Mouse (Mus musculus) CH12.LX (cell line): ENCODE measurements around the gene Dgkz. TPM values are rescaled to one million over a fixed set of nuclear protein-coding genes. Genes with fewer than 3 reads are reported as not detected.

Source experiments
- DNase-seq: peaks from one replicate; pipeline ENCODE4 v3.0.0-alpha.2; 2013; ENCODE audit errors: extremely low read depth
- H3K27ac ChIP-seq: 2 replicates; pipeline ENCODE4 v1.5.1; 2012; ENCODE audit warnings: low read depth, mild to moderate bottlenecking, control low read depth, moderate library complexity; ENCODE audit not compliant: insufficient read depth
- H3K27me3 ChIP-seq: replicated peaks from 2 replicates; pipeline ENCODE3; 2012; ENCODE audit warnings: inconsistent platforms
- H3K36me3 ChIP-seq, 2 experiments: replicated peaks in 1 of 2; 2 replicates each; pipeline versions ENCODE3 to v1.6.1; 2012; ENCODE audit warnings: inconsistent platforms in 1 of 2, low read length in 1 of 2, mild to moderate bottlenecking in 1 of 2, mixed read lengths in 1 of 2, moderate library complexity in 1 of 2; ENCODE audit not compliant: control insufficient read depth in 1 of 2, insufficient read depth in 1 of 2
- H3K4me1 ChIP-seq, 2 experiments: 2 replicates each; pipeline ENCODE4 v1.6.1; 2012; ENCODE audit warnings: inconsistent platforms in 1 of 2, moderate library complexity in 1 of 2; ENCODE audit not compliant: insufficient read depth in 2 of 2, control insufficient read depth in 1 of 2
- H3K4me2 ChIP-seq: 2 replicates; pipeline ENCODE4 v1.6.1; 2012; ENCODE audit warnings: low read depth, mild to moderate bottlenecking, control low read depth; ENCODE audit not compliant: poor library complexity, insufficient read depth, severe bottlenecking
- H3K4me3 ChIP-seq, 3 experiments: fragments of 150-350 bp in 1 of 3; sonication (generic) in 1 of 3; replicated peaks in 1 of 3; 2 replicates each; pipeline versions ENCODE3 to v1.5.1; 2011 to 2012; ENCODE audit warnings: low read depth in 2 of 3, low read length in 2 of 3, mild to moderate bottlenecking in 2 of 3, moderate library complexity in 2 of 3, control low read depth in 1 of 3, improper control_type of control experiment in 1 of 3, inconsistent platforms in 1 of 3, mixed read lengths in 1 of 3; ENCODE audit not compliant: poor library complexity in 1 of 3
- H3K79me2 ChIP-seq: replicated peaks from 2 replicates; pipeline ENCODE4 v1.6.1; 2012; ENCODE audit warnings: mild to moderate bottlenecking, moderate library complexity; ENCODE audit not compliant: control insufficient read depth, poor library complexity, insufficient read depth, severe bottlenecking; ENCODE audit errors: extremely low read depth
- H3K9ac ChIP-seq: 2 replicates; pipeline ENCODE4 v1.6.1; 2012; ENCODE audit warnings: low read depth, mild to moderate bottlenecking, control low read depth, moderate library complexity; ENCODE audit not compliant: insufficient read depth
- H3K9me3 ChIP-seq: replicated peaks from 2 replicates; pipeline ENCODE3; 2012; ENCODE audit warnings: low read length, inconsistent platforms, mixed read lengths
- CHD1 ChIP-seq: IDR thresholded peaks from 2 replicates; pipeline ENCODE4 v1.6.1; 2012; ENCODE audit warnings: low read depth, low read length, improper control_type of control experiment, inconsistent platforms
- CTCF ChIP-seq, 2 experiments: IDR thresholded peaks in 1 of 2; conservative IDR thresholded peaks in 1 of 2; 2 replicates each; pipeline ENCODE4 v1.5.1; 2011 to 2012; ENCODE audit warnings: low read depth in 2 of 2, low read length in 2 of 2, improper control_type of control experiment in 1 of 2, inconsistent platforms in 1 of 2, mild to moderate bottlenecking in 1 of 2, moderate library complexity in 1 of 2
- E2F4 ChIP-seq: IDR thresholded peaks from 2 replicates; pipeline ENCODE4 v1.6.1; 2011; ENCODE audit warnings: low read depth, low read length, improper control_type of control experiment; ENCODE audit not compliant: insufficient replicate concordance
- EP300 ChIP-seq: IDR thresholded peaks from 2 replicates; pipeline ENCODE4 v1.6.1; 2011; ENCODE audit warnings: low read length, improper control_type of control experiment
- ETS1 ChIP-seq: conservative IDR thresholded peaks from 2 replicates; pipeline ENCODE4 v1.6.1; 2012; ENCODE audit warnings: low read depth, mild to moderate bottlenecking, inconsistent platforms, low read length, improper control_type of control experiment, moderate library complexity
- GABPA ChIP-seq: IDR thresholded peaks from 2 replicates; pipeline ENCODE4 v1.6.1; 2012; ENCODE audit warnings: low read depth, low read length, improper control_type of control experiment, inconsistent platforms; ENCODE audit not compliant: insufficient replicate concordance
- IRF4 ChIP-seq: IDR thresholded peaks from 2 replicates; pipeline ENCODE4 v1.6.1; 2014; ENCODE audit warnings: low read depth, mild to moderate bottlenecking, inconsistent platforms, low read length, improper control_type of control experiment
- JUND ChIP-seq: conservative IDR thresholded peaks from 2 replicates; pipeline ENCODE4 v1.6.1; 2011; ENCODE audit warnings: low read depth, low read length, improper control_type of control experiment
- KAT2A ChIP-seq: IDR thresholded peaks from 2 replicates; pipeline ENCODE4 v1.6.1; 2012; ENCODE audit warnings: low read length, improper control_type of control experiment, inconsistent platforms; ENCODE audit not compliant: insufficient replicate concordance
- MAFK ChIP-seq: IDR thresholded peaks from 2 replicates; pipeline ENCODE4 v1.6.1; 2011; ENCODE audit warnings: low read length, improper control_type of control experiment; ENCODE audit not compliant: insufficient replicate concordance
- MAZ ChIP-seq: IDR thresholded peaks from 2 replicates; pipeline ENCODE4 v1.6.1; 2012; ENCODE audit warnings: low read depth, mild to moderate bottlenecking, inconsistent platforms, low read length, improper control_type of control experiment, moderate library complexity
- MEF2A ChIP-seq: IDR thresholded peaks from 2 replicates; pipeline ENCODE4 v1.6.1; 2014; ENCODE audit warnings: low read depth, mild to moderate bottlenecking, inconsistent platforms, low read length, improper control_type of control experiment, borderline replicate concordance
- MYC ChIP-seq: IDR thresholded peaks from 2 replicates; pipeline ENCODE4 v1.6.1; 2011; ENCODE audit warnings: low read depth, mild to moderate bottlenecking, improper control_type of control experiment, low read length
- NELFE ChIP-seq: IDR thresholded peaks from 2 replicates; pipeline ENCODE4 v1.6.1; 2011; ENCODE audit warnings: low read depth, low read length, improper control_type of control experiment
- NRF1 ChIP-seq: IDR thresholded peaks from 2 replicates; pipeline ENCODE4 v1.6.1; 2014; ENCODE audit warnings: low read depth, mild to moderate bottlenecking, inconsistent platforms, low read length, improper control_type of control experiment, moderate library complexity
- PAX5 ChIP-seq: IDR thresholded peaks from 2 replicates; pipeline ENCODE4 v1.6.1; 2012; ENCODE audit warnings: low read length, inconsistent platforms, mixed read lengths
- POLR2A ChIP-seq: IDR thresholded peaks from 2 replicates; pipeline ENCODE4 v1.6.1; 2011; ENCODE audit warnings: low read depth, mild to moderate bottlenecking, improper control_type of control experiment, low read length
- POLR2AphosphoS2 ChIP-seq: IDR thresholded peaks from 2 replicates; pipeline ENCODE4 v1.6.1; 2011; ENCODE audit warnings: low read depth, low read length, improper control_type of control experiment
- SIN3A ChIP-seq: IDR thresholded peaks from 2 replicates; pipeline ENCODE4 v1.6.1; 2012; ENCODE audit warnings: low read length, improper control_type of control experiment, inconsistent platforms
- SMC3 ChIP-seq: IDR thresholded peaks from 2 replicates; pipeline ENCODE4 v1.6.1; 2011; ENCODE audit warnings: low read depth, low read length, improper control_type of control experiment
- TBP ChIP-seq: conservative IDR thresholded peaks from 2 replicates; pipeline ENCODE4 v1.6.1; 2011; ENCODE audit warnings: low read depth, low read length, improper control_type of control experiment
- TCF12 ChIP-seq: IDR thresholded peaks from 2 replicates; pipeline ENCODE4 v1.6.1; 2014; ENCODE audit warnings: low read depth, mild to moderate bottlenecking, inconsistent platforms, low read length, improper control_type of control experiment
- USF2 ChIP-seq: conservative IDR thresholded peaks from 2 replicates; pipeline ENCODE4 v1.6.1; 2011; ENCODE audit warnings: low read depth, low read length, improper control_type of control experiment
- ZKSCAN1 ChIP-seq: IDR thresholded peaks from 2 replicates; pipeline ENCODE4 v1.6.1; 2012; ENCODE audit warnings: low read depth, inconsistent platforms, low read length, improper control_type of control experiment, borderline replicate concordance
- ZNF384 ChIP-seq: IDR thresholded peaks from 2 replicates; pipeline ENCODE4 v1.6.1; 2012; ENCODE audit warnings: low read depth, low read length, improper control_type of control experiment, inconsistent platforms
- dilution Hi-C: fragments of 300-500 bp; cut with MboI; formaldehyde crosslinking; loops from 2 replicates; pipeline ENCODE4 v1.14.3; 2020; ENCODE audit warnings: low sequenced_read_pairs; ENCODE audit not compliant: extremely low pct_unique_long_range_greater_than_20kb, extremely low pct_ligation_motif_present
- in situ Hi-C: fragments of 300-500 bp; cut with MboI; formaldehyde crosslinking; loops from 3 replicates; pipeline ENCODE4 v1.14.3; 2019; ENCODE audit warnings: low sequenced_read_pairs, low pct_ligation_motif_present, low pct_unique_long_range_greater_than_20kb, mixed read lengths
- polyA plus RNA-seq: library from polyadenylated mRNA; unstranded; fragments of >175 nt; gene quantifications from 2 replicates; pipeline ENCODE4 v1.2.1, GENCODE M21; 2012; ENCODE audit warnings: low read depth; ENCODE audit not compliant: insufficient read length
- total RNA-seq, 2 experiments: library from RNA; depleted of rRNA; stranded (reverse); fragments of 300-350 nt in 1 of 2; fragments of >200 nt in 1 of 2; gene quantifications; 2 replicates each; pipeline ENCODE4 v1.2.3; 2012 to 2014

Gene Dgkz
- total and polyA plus RNA-seq, 3 experiments, result 38.6 to 60.2 (median 50.4) TPM

DNA sequence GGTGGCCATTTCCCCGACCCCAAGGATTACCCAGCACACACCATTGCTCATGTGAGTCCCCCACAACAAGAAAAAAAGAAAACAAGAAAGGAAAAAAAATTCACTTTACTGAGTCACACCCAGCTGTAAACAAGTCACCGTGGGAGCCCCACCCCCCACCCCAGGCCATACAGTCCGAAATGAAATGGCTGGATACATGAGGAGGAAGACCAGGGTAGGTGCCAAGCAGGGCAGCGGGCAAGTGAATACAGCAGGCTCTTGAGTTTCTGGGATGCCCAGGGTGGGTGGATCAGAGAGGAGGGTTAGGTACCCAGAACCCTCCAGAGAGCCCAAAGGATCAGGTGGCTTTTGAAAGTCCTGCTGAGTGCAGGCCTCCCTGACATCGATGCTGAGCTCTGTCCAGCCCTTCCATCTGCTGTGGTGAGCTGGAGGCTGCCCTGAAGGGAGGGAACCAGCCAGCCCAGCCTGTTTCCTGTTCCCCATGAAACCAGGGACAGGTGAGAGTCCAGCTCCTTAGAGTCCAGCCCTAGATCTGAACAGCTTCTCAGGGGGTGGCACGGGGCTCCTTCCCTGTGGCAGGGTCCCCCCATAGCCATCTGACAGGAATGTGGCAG, 42.8 kb downstream of the Dgkz start:
- Histone ChIP-seq H3K27me3 (no peaks in the 10 kb centered on the region), H3K4me3 (no peak overlapping the region), H3K4me1 (peaks cover 0 to 23% of the 10 kb centered on the region in 2 experiments; a peak in 2 of 4 replicates), H3K36me3 (peaks cover 67 to 94% of the 10 kb centered on the region in 2 experiments), H3K79me2 (no peaks in the 10 kb centered on the region), H3K4me2 (no peak overlapping the region), H3K9ac (no peak overlapping the region), H3K27ac (no peak overlapping the region), H3K9me3 (no peaks in the 10 kb centered on the region)
- dilution Hi-C loops (no loop called here), in situ Hi-C loops (no loop called here)
- TF ChIP-seq CHD1, result no peak
- no peak for TF ChIP-seq NELFE
- TF ChIP-seq ZKSCAN1, result no peak
- no peak for TF ChIP-seq ETS1
- TF ChIP-seq PAX5, result no peak
- TF ChIP-seq EP300, result no peak
- no peak for TF ChIP-seq SIN3A
- no peak for TF ChIP-seq MAZ
- TF ChIP-seq IRF4, result no peak
- DNase-seq, result no peak

DNA sequence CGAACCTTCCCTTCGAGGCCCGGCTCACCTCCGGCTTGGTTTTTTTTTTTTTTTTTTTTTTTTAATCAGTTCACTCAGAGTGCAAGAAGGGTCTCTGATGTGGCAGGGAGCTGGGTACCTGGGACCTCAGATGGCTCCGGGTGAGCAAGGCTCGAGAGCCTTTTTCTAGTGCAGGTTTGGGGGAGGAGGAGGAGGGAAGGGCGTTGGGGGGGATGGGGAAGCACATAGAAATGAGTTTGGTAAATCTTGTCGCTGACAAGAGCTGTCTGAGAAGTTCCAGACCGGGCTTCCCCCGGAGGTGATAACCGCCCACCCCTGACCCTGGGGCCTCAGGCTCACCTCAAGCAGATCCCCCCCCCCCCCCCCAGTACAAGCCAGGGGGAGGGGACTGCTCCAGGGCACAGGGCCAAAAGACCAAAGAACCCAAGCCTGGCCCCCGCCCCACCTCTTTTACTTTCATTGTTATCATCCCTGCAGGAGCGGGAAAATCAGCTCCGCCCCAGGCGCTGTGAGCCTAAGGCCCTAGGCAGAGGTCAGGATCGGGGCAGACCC, 43.4 kb downstream of the Dgkz start, which contains the start of gene Mdk:
Mdk (minus strand) TSS at position 138 of the 552 bp plus-strand sequence.
- dilution Hi-C loops, result no loop called here
- Histone ChIP-seq H3K4me2 (no peak within 1 kb of the TSS), H3K9me3 (no peaks in the 10 kb centered on the region), H3K79me2 (no peaks in the 10 kb centered on the region), H3K9ac (no peak within 1 kb of the TSS), H3K36me3 (peaks cover 64 to 94% of the 10 kb centered on the region in 2 experiments), H3K27ac (no peak within 1 kb of the TSS), H3K4me3 (no peak within 1 kb of the TSS), H3K4me1 (peaks cover 0 to 26% of the 10 kb centered on the region in 2 experiments; a peak in 2 of 4 replicates), H3K27me3 (no peaks in the 10 kb centered on the region)
- in situ Hi-C loops, result no loop called here
- no peak for DNase-seq
- TF ChIP-seq JUND (no peak), TCF12 (no peak), IRF4 (no peak), ZNF384 (no peak), NRF1 (no peak), GABPA (no peak), TBP (no peak), SIN3A (no peak), SMC3 (no peak), CTCF (conservative IDR thresholded peaks at IDR 0.05 in 1 of 2, IDR thresholded peaks at IDR 0.05 in 1 of 2; ENCODE audit: low read depth in 2 of 2, low read length in 2 of 2) (no peak), KAT2A (no peak), EP300 (no peak), USF2 (no peak), MAFK (no peak), ZKSCAN1 (no peak), POLR2A (no peak), E2F4 (no peak), POLR2AphosphoS2 (no peak), MEF2A (no peak), MYC (no peak)
